Mouse (Mus musculus) liver, embryonic 14.5 days (tissue): ENCODE data around the gene Dnajb1. TPM values are rescaled to one million over a fixed set of nuclear protein-coding genes. Genes with fewer than 3 reads are reported as not detected.
"Not testable (repeated sequence)": the region's sequence is repeated elsewhere in the genome, so short reads cannot be mapped to it uniquely, and the experiment has no call there.

Experiments used
- ATAC-seq: fragments of 200-750 bp; cut with Nextera tagmentation; 2 replicates; pipeline ENCODE4 v1.8.0; 2017; ENCODE audit warnings: moderate number of reproducible peaks, mild to moderate bottlenecking, moderate library complexity; ENCODE audit not compliant: insufficient read depth
- DNase-seq, 3 experiments: peaks; one replicate each; pipeline ENCODE4 v3.0.0-alpha.2; 2012 to 2013; ENCODE audit warnings: low read depth in 3 of 3, low spot score in 3 of 3
- H3K27ac ChIP-seq: fragments of 300-500 bp; sonication (generic); 2 replicates; pipeline ENCODE4 v1.5.1; 2014; ENCODE audit warnings: moderate library complexity, mild to moderate bottlenecking, control low read depth, inconsistent platforms
- H3K27me3 ChIP-seq: fragments of 300-500 bp; sonication (generic); 2 replicates; pipeline ENCODE4 v1.6.1; 2014; ENCODE audit warnings: mild to moderate bottlenecking, low read length, moderate library complexity; ENCODE audit not compliant: control insufficient read depth, insufficient read depth
- H3K36me3 ChIP-seq: fragments of 300-500 bp; sonication (generic); replicated peaks from 2 replicates; pipeline ENCODE4 v1.6.1; 2014; ENCODE audit warnings: low read depth; ENCODE audit not compliant: control insufficient read depth, insufficient read depth
- H3K4me1 ChIP-seq, 2 experiments: fragments of 200-500 bp in 1 of 2; fragments of 300-500 bp in 1 of 2; sonication (generic) in 1 of 2; replicated peaks; 2 replicates each; pipeline ENCODE4 v1.6.1; 2012 to 2014; ENCODE audit warnings: antibody characterized with exemption in 1 of 2, inconsistent platforms in 1 of 2, low read length in 1 of 2; ENCODE audit not compliant: control insufficient read depth in 2 of 2, insufficient read depth in 2 of 2
- H3K4me2 ChIP-seq: fragments of 300-500 bp; sonication (generic); 2 replicates; pipeline ENCODE4 v1.6.1; 2014; ENCODE audit warnings: low read depth, mild to moderate bottlenecking, control low read depth, moderate library complexity
- H3K4me3 ChIP-seq, 2 experiments: fragments of 200-500 bp in 1 of 2; fragments of 300-500 bp in 1 of 2; sonication (generic) in 1 of 2; 2 replicates each; pipeline ENCODE4 v1.5.1; 2012 to 2014; ENCODE audit warnings: low read depth in 2 of 2, low read length in 2 of 2, mild to moderate bottlenecking in 2 of 2, control low read depth in 1 of 2, inconsistent platforms in 1 of 2, moderate library complexity in 1 of 2; ENCODE audit not compliant: insufficient read depth in 1 of 2
- H3K9ac ChIP-seq: fragments of 300-500 bp; sonication (generic); replicated peaks from 2 replicates; pipeline ENCODE4 v1.6.1; 2014; ENCODE audit warnings: mild to moderate bottlenecking, control low read depth, moderate library complexity
- H3K9me3 ChIP-seq: fragments of 300-500 bp; sonication (generic); 2 replicates; pipeline ENCODE4 v1.6.1; 2016; ENCODE audit warnings: low read length, mixed read lengths; ENCODE audit not compliant: control insufficient read depth
- CTCF ChIP-seq: IDR thresholded peaks from 2 replicates; pipeline ENCODE4 v1.5.1; 2016; ENCODE audit warnings: antibody characterized with exemption, low read depth, control low read depth
- EP300 ChIP-seq: IDR thresholded peaks from 2 replicates; pipeline ENCODE4 v1.6.1; 2016; ENCODE audit warnings: antibody characterized with exemption, low read depth
- WGBS: fragments of 180-500 bp; shearing (Covaris S2); extraction: QIAGEN DNeasy Blood & Tissue Kit; methylation state at CpG from one replicate; pipeline ENCODE4 v1.1.7; 2014; ENCODE audit not compliant: insufficient replicate concordance; 5-methylcytosine and 5-hydroxymethylcytosine counted together
- polyA plus RNA-seq, 2 experiments: library from polyadenylated mRNA; depleted of rRNA in 1 of 2; stranded (reverse) in 1 of 2; unstranded in 1 of 2; fragments of >200 nt; fragmentation: Nextera tagmentation in 1 of 2; extraction: Ambion mirVana in 1 of 2; gene quantifications; 2 replicates each; pipeline versions ENCODE4 v1.2.1 to v1.2.3; 2012 to 2014

The Dnajb1 gene
- polyA plus RNA-seq, 2 experiments, result 32.7 to 37.8 TPM

GRCm38 (mm10) chr8:83570272-83571000 is 37.6 kb upstream of the Dnajb1 start:
- DNase-seq (no peak), ATAC-seq (no peak)
- H3K36me3 ChIP-seq, result peaks cover 28% of the 10 kb centered on the region
- peaks cover under 1 to 15% of the 10 kb centered on the region in 2 experiments for H3K4me1 ChIP-seq
- no peak overlapping the region for H3K9ac ChIP-seq
- no peak for TF ChIP-seq EP300
- no peak for TF ChIP-seq CTCF
- no peak overlapping the region for H3K4me3 ChIP-seq
- H3K4me2 ChIP-seq, result no peak overlapping the region
- WGBS, result 78% methylated on average over 13 of the region's 15 CpGs
- no peaks in the 10 kb centered on the region for H3K9me3 ChIP-seq
- H3K27me3 ChIP-seq, result no peaks in the 10 kb centered on the region
- no peak overlapping the region for H3K27ac ChIP-seq

- not testable (repeated sequence) for H3K9me3 ChIP-seq, DNase-seq, H3K9ac ChIP-seq, ATAC-seq, H3K4me1 ChIP-seq, H3K27me3 ChIP-seq, H3K4me2 ChIP-seq, H3K4me3 ChIP-seq, H3K27ac ChIP-seq
- peaks cover 28% of the 10 kb centered on the region for H3K36me3 ChIP-seq
- WGBS, result 72% methylated on average over 7 of the region's 7 CpGs
These were observed 37.0 kb upstream of the Dnajb1 start for GRCm38 (mm10) chr8:83571001-83571340.

GRCm38 (mm10) chr8:83571791-83572190 is 36.2 kb upstream of the Dnajb1 start:
- WGBS, result 87% methylated on average over 10 of the region's 10 CpGs
- Histone ChIP-seq H3K36me3 (peaks cover 28% of the 10 kb centered on the region), H3K9ac (no peak overlapping the region), H3K4me2 (no peak overlapping the region), H3K4me1 (peaks cover 0 to 7% of the 10 kb centered on the region in 2 experiments; a peak in 2 of 4 replicates), H3K4me3 (no peak overlapping the region), H3K27me3 (no peaks in the 10 kb centered on the region), H3K27ac (no peak overlapping the region), H3K9me3 (no peaks in the 10 kb centered on the region)
- DNase-seq (no peak), ATAC-seq (no peak)
- TF ChIP-seq EP300 (no peak), CTCF (no peak)

- peaks cover 0 to 6% of the 10 kb centered on the region in 2 experiments; a peak in 2 of 4 replicates for H3K4me1 ChIP-seq
- no peak for ATAC-seq
- H3K9ac ChIP-seq, result no peak overlapping the region
- H3K4me3 ChIP-seq, result no peak overlapping the region
- H3K27me3 ChIP-seq, result no peaks in the 10 kb centered on the region
- peaks cover 28% of the 10 kb centered on the region for H3K36me3 ChIP-seq
- no peak overlapping the region for H3K27ac ChIP-seq
- TF ChIP-seq CTCF, result no peak
- no peak for TF ChIP-seq EP300
- 56% methylated on average over 5 of the region's 5 CpGs for WGBS
- DNase-seq, result no peak
- no peak overlapping the region for H3K4me2 ChIP-seq
- no peaks in the 10 kb centered on the region for H3K9me3 ChIP-seq
These were observed 35.7 kb upstream of the Dnajb1 start for GRCm38 (mm10) chr8:83572246-83572812.

GRCm38 (mm10) chr8:83573140-83573875 is 34.7 kb upstream of the Dnajb1 start:
- WGBS, result 54% methylated on average over 18 of the region's 18 CpGs
- H3K9me3 ChIP-seq, result no peaks in the 10 kb centered on the region
- no peaks in the 10 kb centered on the region for H3K27me3 ChIP-seq
- no peak overlapping the region for H3K9ac ChIP-seq
- no peak overlapping the region for H3K27ac ChIP-seq
- TF ChIP-seq CTCF (peak; percentile 43), EP300 (no peak)
- ATAC-seq, result peak; percentile 16; the same call in 1 of the 2 replicates
- DNase-seq, result no peak
- no peaks in the 10 kb centered on the region; a peak in 1 of 4 replicates for H3K4me1 ChIP-seq
- peaks cover 28% of the 10 kb centered on the region for H3K36me3 ChIP-seq
- no peak overlapping the region for H3K4me3 ChIP-seq
- no peak overlapping the region for H3K4me2 ChIP-seq
